Mouse (Mus musculus) bone marrow, adult 2 months (tissue): ENCODE measurements around the gene Rnf145. TPM values are rescaled to one million over a fixed set of nuclear protein-coding genes. Genes with fewer than 3 reads are reported as not detected.

Source experiments
- H3K27ac ChIP-seq: fragments of 200-500 bp; 2 replicates; pipeline ENCODE4 v1.5.1; 2012; ENCODE audit warnings: low read depth, mild to moderate bottlenecking, control low read depth, inconsistent platforms, low read length; ENCODE audit not compliant: control insufficient read depth, poor library complexity, insufficient read depth
- H3K4me1 ChIP-seq: fragments of 200-500 bp; 2 replicates; pipeline ENCODE4 v1.6.1; 2011; ENCODE audit warnings: low read length; ENCODE audit not compliant: control insufficient read depth, insufficient read depth
- H3K4me3 ChIP-seq: fragments of 200-500 bp; replicated peaks from 2 replicates; pipeline ENCODE3; 2011; ENCODE audit warnings: mild to moderate bottlenecking, low read depth, low read length, control low read depth; ENCODE audit not compliant: control insufficient read depth
- CTCF ChIP-seq: fragments of 200-500 bp; IDR thresholded peaks from 2 replicates; pipeline ENCODE4 v1.5.1; 2011; ENCODE audit warnings: low read length, control low read depth; ENCODE audit not compliant: control insufficient read depth, insufficient read depth
- POLR2A ChIP-seq: fragments of 200-500 bp; IDR thresholded peaks from 2 replicates; pipeline ENCODE4 v1.6.1; 2011; ENCODE audit warnings: low read depth, mild to moderate bottlenecking, control low read depth, low read length, borderline replicate concordance; ENCODE audit not compliant: control insufficient read depth
- WGBS: fragments of 180-500 bp; shearing (Covaris S2); methylation state at CpG from one replicate; pipeline ENCODE4 v1.1.7; 2018; 5-methylcytosine and 5-hydroxymethylcytosine counted together
- polyA plus RNA-seq: library from polyadenylated mRNA; stranded (reverse); fragments of >200 nt; gene quantifications from 2 replicates; pipeline ENCODE4 v1.2.4, GENCODE M21; 2011; ENCODE audit warnings: low replicate concordance; ENCODE audit not compliant: missing spikeins, insufficient read depth, insufficient read length

Gene Rnf145
- polyA plus RNA-seq, 1 experiment: 35.4 TPM

DNA sequence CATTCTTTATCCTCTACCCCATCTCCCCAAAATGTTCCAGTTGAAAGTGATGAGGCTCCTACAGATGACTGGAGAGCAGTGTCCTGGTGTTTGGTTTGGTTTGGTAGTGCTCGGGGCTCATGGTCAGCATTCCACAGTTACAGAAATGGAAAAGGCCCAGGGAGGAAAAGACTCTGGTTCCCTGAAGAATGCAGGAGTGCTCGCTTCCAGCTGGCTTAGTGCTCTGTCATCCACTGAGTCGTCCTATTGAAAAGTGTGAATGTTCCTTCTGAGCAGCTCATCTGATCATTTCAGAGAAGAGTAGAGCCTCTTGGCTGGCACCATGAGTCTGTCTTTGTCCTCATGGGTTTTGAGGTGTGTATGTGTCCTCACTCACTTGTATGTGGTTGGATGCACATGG, 19.3 kb downstream of the Rnf145 start:
- TF ChIP-seq CTCF (no peak), POLR2A (no peak)
- WGBS: 85% methylated on average over 3 of the region's 3 CpGs
- Histone ChIP-seq H3K27ac (no peak overlapping the region), H3K4me3 (no peak overlapping the region), H3K4me1 (peaks cover 4% of the 10 kb centered on the region)

DNA sequence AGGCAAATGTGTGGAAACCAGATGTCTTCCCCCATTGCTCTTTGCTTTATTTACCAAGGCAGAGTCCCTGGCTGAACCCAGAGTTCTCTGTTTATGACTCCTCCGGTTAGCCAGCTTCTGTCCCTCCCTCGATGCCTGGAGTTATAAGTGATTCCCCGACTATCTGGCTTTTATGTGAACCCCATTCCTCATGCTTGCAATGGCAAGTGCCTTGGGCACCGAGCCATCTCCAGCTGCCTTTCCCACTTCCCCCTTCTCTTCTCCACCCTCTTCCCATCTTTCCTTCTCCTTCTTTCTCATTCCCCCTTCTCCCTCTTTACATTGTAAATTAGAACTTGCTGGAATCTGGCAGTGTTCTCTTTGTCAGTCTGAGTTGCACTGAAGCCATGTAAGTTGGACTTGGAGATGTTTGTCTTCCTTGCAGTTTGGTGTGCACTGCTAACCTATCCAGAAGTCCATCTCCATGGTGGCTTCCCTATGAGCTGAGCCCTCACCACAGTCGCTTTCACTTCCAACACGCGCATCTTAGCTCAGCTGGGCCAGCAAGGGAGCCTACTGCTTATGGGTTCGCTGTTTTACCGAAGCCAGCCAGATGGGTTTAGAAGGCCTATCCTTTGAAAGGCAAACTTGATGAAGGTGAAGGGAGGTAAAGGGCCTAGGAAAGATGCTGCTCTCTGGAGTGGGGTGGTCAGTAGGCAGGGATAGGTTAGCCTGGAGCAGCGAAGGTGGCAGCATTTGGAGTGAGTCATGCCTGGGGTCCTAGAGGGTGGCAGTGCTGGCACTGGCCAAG, 19.9 kb downstream of the Rnf145 start:
- WGBS: 79% methylated on average over 10 of the region's 10 CpGs
- no peak overlapping the region for H3K27ac ChIP-seq

DNA sequence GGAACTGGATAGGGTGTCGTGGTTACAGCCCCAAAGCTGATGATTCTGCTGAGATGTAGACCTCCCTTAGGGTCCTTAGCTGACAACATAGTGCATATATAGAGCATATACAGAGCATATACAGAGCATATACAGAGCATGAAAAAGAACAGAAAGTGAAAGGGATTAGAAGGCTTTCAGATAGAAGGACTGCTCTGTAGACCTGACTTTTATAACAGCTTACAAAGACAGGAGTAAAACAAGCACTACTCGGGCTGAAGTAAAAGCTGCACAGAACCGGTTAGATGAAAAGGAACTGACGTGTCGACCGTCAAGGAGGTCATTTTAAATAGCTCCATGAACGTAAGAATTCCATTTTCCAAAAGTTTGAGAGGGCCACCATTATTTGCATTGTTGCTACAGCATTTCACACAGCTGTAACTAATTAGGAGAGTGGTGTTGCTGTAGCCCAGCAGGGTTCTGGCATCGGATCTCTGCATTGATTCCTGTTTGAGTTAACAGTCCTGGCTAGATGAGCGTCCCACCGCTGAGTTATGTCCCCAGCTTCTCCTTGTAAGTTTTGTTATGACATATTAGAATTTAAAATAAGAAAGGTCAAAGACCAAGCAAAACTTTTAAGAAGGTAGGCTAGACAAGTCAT, 20.6 kb downstream of the Rnf145 start:
- peaks cover 4% of the 10 kb centered on the region for H3K4me1 ChIP-seq
- WGBS: 77% methylated on average over 10 of the region's 10 CpGs
- no peak for TF ChIP-seq CTCF
- no peak for TF ChIP-seq POLR2A
- H3K27ac ChIP-seq: no peak overlapping the region
- H3K4me3 ChIP-seq: no peak overlapping the region

More for the DNA sequence above, 19.9 kb downstream of the Rnf145 start:
- Histone ChIP-seq H3K4me3 (no peak overlapping the region), H3K4me1 (peaks cover 4% of the 10 kb centered on the region)
- TF ChIP-seq CTCF (no peak), POLR2A (no peak)

- peaks cover 6% of the 10 kb centered on the region for H3K4me1 ChIP-seq
- H3K4me3 ChIP-seq: no peak overlapping the region
- H3K27ac ChIP-seq: peak overlapping the region; percentile 19; the same call in 1 of the 2 replicates
- no peak for TF ChIP-seq CTCF
- no peak for TF ChIP-seq POLR2A
- 30% methylated on average over 9 of the region's 9 CpGs for WGBS
Measured at GRCm38 (mm10) chr11:44540243-44540642, 21.5 kb downstream of the Rnf145 start.

DNA sequence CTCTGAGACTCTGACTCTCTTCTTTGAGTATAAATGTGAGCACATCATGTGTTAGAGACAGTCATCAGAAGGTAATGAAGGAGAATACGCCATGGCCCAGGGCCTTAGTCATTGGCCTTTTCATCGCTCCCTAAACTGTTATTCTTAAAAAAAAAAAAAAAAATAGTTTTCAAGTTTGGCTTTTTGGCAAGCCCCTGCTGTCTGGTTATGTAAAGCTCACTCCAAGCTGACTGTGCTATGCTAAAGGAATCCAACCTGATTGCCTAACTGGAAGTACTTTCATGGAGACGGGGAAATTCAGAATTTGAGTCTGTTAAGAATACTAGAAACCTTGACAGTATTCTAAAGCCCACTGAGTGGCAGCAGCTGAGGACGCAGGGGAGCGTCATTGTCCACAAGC, 22.5 kb downstream of the Rnf145 start:
- H3K4me1 ChIP-seq: peaks cover 6% of the 10 kb centered on the region
- WGBS: 88% methylated on average over 5 of the region's 5 CpGs
- TF ChIP-seq POLR2A (no peak), CTCF (no peak)
- no peak overlapping the region for H3K4me3 ChIP-seq
- no peak overlapping the region for H3K27ac ChIP-seq

- Histone ChIP-seq H3K27ac (no peak overlapping the region), H3K4me3 (no peak overlapping the region)
- WGBS: 79% methylated on average over 4 of the region's 4 CpGs
Measured at GRCm38 (mm10) chr11:44541813-44542212, 23.0 kb downstream of the Rnf145 start.

GRCm38 (mm10) chr11:44543593-44543992, 24.8 kb downstream of the Rnf145 start:
- WGBS: 80% methylated on average over 5 of the region's 5 CpGs
- TF ChIP-seq POLR2A (no peak), CTCF (no peak)
- H3K4me3 ChIP-seq: no peak overlapping the region
- no peak overlapping the region for H3K27ac ChIP-seq
- peaks cover 6% of the 10 kb centered on the region for H3K4me1 ChIP-seq

More at GRCm38 (mm10) chr11:44541813-44542212, 23.0 kb downstream of the Rnf145 start:
- TF ChIP-seq POLR2A (no peak), CTCF (peak; percentile 36; the same call in 1 of the 2 replicates)
- peaks cover 6% of the 10 kb centered on the region for H3K4me1 ChIP-seq

DNA sequence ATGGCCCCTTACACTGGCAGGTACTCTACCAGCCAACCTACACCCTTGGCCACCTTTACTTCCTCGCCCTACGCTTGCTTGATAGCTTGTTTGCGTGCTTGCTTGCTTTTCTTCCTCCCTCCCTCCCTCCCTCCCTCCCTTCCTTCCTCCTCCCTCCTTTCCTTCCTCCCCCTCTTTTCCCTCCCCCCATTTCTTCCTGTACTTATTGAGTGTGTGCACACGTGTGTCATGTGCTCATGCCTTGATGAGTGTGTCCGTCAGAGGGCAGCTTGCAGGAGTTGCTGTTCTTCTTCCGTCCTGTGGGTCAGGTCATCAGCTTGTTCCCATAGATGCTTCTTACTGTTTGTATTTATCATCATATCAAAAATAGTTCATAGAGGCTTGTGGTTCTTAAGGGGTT, 25.2 kb downstream of the Rnf145 start:
- Histone ChIP-seq H3K4me3 (no peak overlapping the region), H3K27ac (no peak overlapping the region), H3K4me1 (peaks cover 5% of the 10 kb centered on the region)
- no peak for TF ChIP-seq POLR2A
- no peak for TF ChIP-seq CTCF
- 63% methylated on average over 6 of the region's 6 CpGs for WGBS

DNA sequence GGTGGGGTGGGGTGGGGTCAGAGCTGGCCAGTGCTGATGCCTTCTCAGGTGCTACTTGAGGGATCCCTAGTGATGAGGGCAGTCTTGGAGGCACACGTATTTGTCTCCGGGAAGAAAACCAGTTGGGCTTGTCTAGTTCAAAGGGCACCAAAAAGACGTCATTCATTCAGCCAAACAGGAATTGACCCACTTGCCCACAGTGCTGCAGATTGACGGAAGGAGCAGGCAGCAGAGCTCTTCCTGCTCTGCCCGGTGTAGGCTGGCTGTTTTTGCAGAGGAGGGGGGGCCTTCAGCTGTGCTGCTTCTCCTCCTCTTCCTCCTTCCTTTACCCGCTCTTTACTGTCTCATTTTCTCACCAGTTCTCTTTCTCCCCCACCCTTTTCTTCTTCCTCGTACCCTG, 26.4 kb downstream of the Rnf145 start:
- no peak overlapping the region for H3K4me3 ChIP-seq
- peak overlapping the region; percentile 47 for H3K27ac ChIP-seq
- TF ChIP-seq POLR2A: no peak
- TF ChIP-seq CTCF: no peak
- H3K4me1 ChIP-seq: peaks cover 4% of the 10 kb centered on the region; the same call in 1 of the 2 replicates
- WGBS: 9% methylated on average over 7 of the region's 7 CpGs
